Mouse (Mus musculus) right cerebral cortex, postnatal 14 days (tissue): Measurements from ENCODE around the gene Sprr2e.

Source experiments
- DNase-seq: peaks from one replicate; pipeline ENCODE4 v3.0.0; 2022

Sprr2e gene

GRCm38 (mm10) chr3:92351843-92352242, at the start of gene Sprr2e:
TSS of gene Sprr2e (plus strand) at chr3:92352143.
- DNase-seq, result no peak

GRCm38 (mm10) chr3:92307406-92307805, 44.5 kb upstream of the Sprr2e start:
- no peak for DNase-seq

- no peak for DNase-seq
These were observed 35.6 kb upstream of the Sprr2e start, which contains the start of gene Sprr2b for GRCm38 (mm10) chr3:92316320-92316719. TSS of gene Sprr2b (plus strand) at chr3:92316620.

- no peak for DNase-seq
These were observed 34.6 kb upstream of the Sprr2e start for GRCm38 (mm10) chr3:92317384-92317783.

GRCm38 (mm10) chr3:92336278-92336677, 15.7 kb upstream of the Sprr2e start:
- no peak for DNase-seq

GRCm38 (mm10) chr3:92338840-92339239, 13.1 kb upstream of the Sprr2e start, which contains the start of gene Sprr2d:
TSS of gene Sprr2d (plus strand) at chr3:92339140.
- DNase-seq, result no peak

DNA sequence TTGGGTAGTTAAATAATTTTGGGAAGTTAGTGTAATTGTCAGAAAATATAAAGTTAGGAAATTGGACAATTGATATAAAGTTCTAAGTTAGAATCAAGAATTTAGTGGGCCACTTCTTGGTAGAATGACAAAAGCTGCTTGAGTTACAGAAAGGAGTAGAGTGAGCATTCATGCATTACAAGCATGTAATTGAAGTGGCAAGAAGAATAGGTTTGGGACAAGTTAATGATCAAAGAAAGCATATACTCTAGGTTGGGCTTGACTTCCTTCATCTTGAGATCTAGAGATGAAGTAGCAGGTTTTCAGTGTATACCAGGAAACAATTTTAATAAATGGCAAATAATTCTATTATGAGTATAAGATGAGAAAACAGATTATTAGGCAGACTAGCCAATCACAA, 9.7 kb downstream of the Sprr2e start:
- DNase-seq, result no peak

DNA sequence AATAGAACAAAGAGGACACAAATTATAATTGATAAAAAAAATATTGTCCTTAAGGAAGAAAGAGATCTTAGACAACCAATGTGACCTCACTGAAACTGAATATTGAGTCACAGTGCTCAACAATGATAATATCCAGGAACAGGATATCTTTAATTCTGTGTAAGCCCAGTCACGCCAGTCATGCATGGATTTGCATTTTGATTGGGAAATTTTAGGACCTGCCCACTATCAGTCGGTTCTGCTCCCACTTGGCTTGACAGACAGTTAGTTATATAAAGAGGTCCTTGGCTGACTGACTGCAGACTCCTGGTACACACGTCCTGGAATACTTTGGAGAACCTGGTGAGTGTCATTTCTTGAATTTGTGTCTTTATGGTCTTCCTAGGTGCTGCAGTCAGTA, 12.9 kb downstream of the Sprr2e start, which contains the start of gene Sprr2f:
Sprr2f (plus strand) TSS at position 301 of the 400 bp plus-strand sequence.
- DNase-seq, result no peak

DNA sequence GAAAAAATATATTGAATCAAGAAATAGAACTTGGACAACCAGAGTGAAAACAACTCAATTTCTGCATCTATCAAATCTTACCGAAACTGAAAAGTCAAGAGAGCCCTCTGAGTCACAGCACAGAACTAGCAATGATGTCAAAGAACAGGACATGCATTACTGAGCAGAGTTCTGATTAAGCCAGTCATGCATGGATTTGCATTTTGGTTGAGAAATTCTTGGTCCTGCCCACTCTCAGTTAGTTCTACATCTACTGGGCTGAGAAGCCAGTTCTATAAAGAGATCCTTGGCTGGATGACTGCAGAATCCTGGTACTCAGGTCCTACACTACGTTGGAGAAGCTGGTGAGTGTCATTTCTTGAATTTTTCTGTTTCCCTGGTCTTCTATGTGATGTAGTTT, 21.7 kb downstream of the Sprr2e start:
- DNase-seq, result no peak

DNA sequence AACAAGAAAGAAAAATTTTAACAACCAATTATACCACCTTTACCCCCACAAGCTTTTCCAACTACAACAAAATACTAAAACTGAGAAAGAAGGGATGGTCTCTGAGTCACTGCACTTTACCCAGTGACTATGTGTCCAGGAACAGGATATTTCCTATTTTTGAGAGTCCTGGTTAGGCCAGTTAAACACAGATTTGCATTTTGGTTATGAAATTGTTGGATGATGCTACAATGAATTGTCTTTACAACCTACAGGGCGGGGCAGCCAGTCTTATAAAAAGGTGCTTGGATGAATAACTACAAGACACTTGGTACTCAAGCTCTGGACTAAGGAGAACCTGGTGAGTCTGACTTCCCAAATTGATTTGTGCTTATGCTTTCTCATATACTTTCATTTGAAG, 33.4 kb downstream of the Sprr2e start, which contains the start of gene Sprr2h:
Sprr2h (plus strand) TSS at position 301 of the 400 bp plus-strand sequence.
- no peak for DNase-seq

GRCm38 (mm10) chr3:92394301-92394700, 42.4 kb downstream of the Sprr2e start:
- DNase-seq, result no peak
